Mouse (Mus musculus) frontal cortex, postnatal 14 days (tissue): ENCODE results near the gene Chrm1.
A peak's percentile ranks its signal among the peaks of the same experiment; 100 is the strongest.

ENCODE experiments used
- DNase-seq, 2 experiments: peaks; one replicate each; pipeline ENCODE4 v3.0.0; 2022; ENCODE audit warnings: low spot score in 2 of 2

Chrm1 gene

GRCm38 (mm10) chr19:8663360-8663839, at the start of gene Chrm1:
TSS of gene Chrm1 (plus strand) at chr19:8663789.
- DNase-seq, result peak in 1 of 2 experiments; percentile 36

DNA sequence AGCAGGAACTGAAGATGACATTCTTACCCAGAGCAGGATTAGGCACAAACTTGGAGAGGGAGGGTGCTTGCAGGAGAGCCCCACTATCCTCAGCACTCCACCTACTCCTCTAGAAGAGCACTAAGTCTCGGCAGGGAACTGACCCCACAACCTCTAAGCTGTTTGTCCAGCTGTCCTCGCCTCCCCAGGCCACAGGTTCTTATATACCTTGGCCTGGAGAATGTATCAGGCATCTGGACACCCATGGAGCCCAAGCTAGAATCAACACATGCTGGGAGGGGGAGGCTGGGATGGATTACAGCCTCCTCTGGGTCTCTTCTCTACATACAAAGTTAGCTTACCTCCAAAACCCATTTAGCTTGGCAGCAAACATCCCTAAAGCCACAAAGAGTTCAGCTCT, 49.2 kb upstream of the Chrm1 start:
- no peak for DNase-seq

DNA sequence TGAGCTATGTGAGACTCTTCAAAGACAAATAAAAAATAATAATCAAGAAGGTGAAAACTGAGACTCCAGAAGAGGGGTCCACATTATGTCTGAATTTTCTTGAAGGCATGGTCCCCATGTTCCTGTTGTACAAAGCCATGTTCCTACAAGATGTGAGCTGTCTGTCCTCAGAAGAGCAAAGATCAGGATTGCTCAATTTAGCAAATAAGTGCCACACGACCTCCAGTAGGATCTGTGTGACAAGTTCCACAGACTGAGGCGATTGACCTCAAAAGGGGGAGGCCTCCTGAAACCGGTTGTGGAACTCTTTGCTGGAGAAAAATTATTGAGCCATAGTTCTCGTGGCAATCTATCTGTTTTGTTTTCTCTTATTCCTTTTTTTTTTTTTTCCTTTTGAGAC, 47.3 kb upstream of the Chrm1 start:
- DNase-seq, result no peak

- no peak for DNase-seq
These were observed 45.7 kb upstream of the Chrm1 start, which contains the start of gene Slc22a6 for GRCm38 (mm10) chr19:8617904-8618303. TSS of gene Slc22a6 (plus strand) at chr19:8618039.

DNA sequence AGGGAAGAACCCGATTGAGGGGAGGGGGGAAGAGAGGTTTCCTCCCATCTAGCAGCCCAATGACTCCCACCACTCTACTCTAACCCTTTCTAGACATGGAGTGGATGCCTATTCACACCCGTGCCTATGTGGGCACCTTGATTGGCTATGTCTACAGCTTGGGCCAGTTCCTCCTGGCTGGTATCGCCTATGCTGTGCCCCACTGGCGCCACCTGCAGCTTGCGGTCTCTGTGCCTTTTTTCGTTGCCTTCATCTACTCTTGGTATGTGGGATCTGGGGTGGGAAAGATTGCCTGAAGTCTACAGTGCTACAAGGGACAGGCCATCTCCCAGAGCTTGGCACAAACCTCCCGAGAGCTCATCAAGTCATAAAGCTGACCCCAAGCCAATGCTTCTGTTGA, 42.5 kb upstream of the Chrm1 start:
- no peak for DNase-seq

- DNase-seq, result no peak
These were observed 33.3 kb upstream of the Chrm1 start for GRCm38 (mm10) chr19:8630249-8630648.

- no peak for DNase-seq
These were observed 32.8 kb upstream of the Chrm1 start for GRCm38 (mm10) chr19:8630826-8631225.

DNA sequence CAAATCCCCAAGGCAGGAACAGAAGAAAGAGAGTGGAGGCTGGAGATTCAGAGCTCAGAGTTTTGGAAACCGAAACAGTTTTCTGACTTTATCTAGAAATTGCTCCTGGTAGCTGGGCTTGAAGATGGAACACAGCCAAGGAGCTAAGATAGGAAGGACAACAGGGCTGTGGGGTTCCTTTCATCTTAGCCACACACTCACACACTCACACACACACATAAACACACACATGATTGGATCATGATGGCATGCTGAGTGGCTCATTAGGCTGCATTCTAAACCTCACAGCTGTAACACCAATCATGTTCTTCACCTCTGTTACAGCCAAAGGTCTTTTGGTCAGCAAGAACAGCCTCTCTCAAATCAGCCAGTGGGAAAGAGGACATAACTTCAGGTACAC, 31.6 kb upstream of the Chrm1 start:
- DNase-seq, result no peak

- DNase-seq, result no peak
These were observed 21.5 kb upstream of the Chrm1 start for GRCm38 (mm10) chr19:8642086-8642485.

- no peak for DNase-seq
These were observed 17.2 kb upstream of the Chrm1 start for GRCm38 (mm10) chr19:8646393-8646792.

- DNase-seq, result no peak
These were observed 7.8 kb upstream of the Chrm1 start for GRCm38 (mm10) chr19:8655833-8656232.

- no peak for DNase-seq
These were observed 7.2 kb upstream of the Chrm1 start for GRCm38 (mm10) chr19:8656341-8656740.

- peak; percentile 65 to 76 for DNase-seq
These were observed 1.7 kb upstream of the Chrm1 start for GRCm38 (mm10) chr19:8661821-8662307.

GRCm38 (mm10) chr19:8662337-8662736, 1.3 kb upstream of the Chrm1 start:
- DNase-seq, result peak; percentile 83 to 85

GRCm38 (mm10) chr19:8663911-8664421, 377 bp downstream of the Chrm1 start:
- peak; percentile 70 to 71 for DNase-seq

DNA sequence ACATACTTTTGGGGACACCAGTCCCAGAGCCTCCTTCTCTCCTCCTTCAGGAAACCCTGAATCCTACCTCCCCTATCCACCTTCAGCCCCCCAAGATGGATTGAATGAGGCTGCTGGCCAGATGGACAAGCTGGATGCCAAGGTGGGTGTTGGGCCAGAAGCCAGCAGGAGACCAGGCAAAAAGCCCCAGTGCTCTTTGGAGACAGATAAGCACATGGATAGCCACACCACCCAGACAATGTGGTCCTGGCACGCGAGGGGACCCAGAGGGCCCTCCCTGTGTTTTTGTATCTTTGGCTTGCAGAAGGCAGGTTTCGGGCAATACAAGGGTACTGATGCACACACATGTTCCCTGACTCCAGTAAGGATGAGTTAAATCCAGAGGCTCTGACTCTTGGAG, 1.3 kb downstream of the Chrm1 start:
- no peak for DNase-seq

GRCm38 (mm10) chr19:8665746-8666145, 2.2 kb downstream of the Chrm1 start:
- DNase-seq, result peak in 1 of 2 experiments; percentile 46

DNA sequence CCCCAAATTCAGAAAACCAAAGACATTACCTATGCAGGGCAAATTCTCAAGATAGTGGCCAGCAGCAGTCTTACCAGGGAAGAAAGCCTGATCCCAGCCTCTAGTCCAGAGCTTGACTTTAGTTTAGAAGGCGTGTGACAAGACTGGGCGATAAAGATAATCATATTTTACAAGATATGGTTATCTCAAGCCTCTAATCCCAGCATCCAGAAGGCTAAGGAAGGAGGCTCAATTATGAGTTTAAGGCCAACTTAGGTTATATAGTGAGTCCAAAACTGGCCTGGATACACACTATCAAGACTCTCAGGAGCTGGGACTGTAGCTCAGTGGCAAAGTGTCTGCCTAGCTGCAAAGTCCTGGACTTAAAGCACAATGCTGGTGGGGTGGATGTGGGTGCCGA, 9.3 kb downstream of the Chrm1 start:
- DNase-seq, result no peak

GRCm38 (mm10) chr19:8673336-8674063, 9.9 kb downstream of the Chrm1 start:
- no peak for DNase-seq

- no peak for DNase-seq
These were observed 15.6 kb downstream of the Chrm1 start for GRCm38 (mm10) chr19:8679031-8679779.

- no peak for DNase-seq
These were observed 18.2 kb downstream of the Chrm1 start for GRCm38 (mm10) chr19:8681633-8682362.

DNA sequence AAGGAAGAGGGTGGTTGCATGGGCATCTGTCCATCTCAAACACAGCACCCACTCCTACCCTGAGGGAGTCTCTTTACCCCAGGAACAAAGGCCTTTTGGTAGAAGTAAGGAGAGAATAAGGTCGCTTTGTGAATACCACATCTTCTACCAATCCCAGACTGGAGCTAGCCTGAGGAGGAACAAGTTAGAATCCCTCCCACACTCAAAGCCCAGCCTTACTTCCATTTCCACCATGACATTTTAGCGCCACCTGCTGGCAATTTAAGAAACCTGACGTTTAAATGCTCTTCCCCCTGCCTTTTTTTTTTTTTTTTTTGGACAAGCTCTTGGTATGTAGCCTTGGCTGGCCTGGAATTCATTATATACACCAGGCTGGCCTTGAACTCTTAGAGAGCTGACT, 19.4 kb downstream of the Chrm1 start:
- DNase-seq, result peak; percentile 38 to 64
